Mouse (Mus musculus) ZHBTc4 (cell line): ENCODE results near the gene Iqcf1.

ENCODE experiments used
- DNase-seq: peaks from one replicate; pipeline ENCODE4 v3.0.0-alpha.2; 2011; ENCODE audit warnings: low read depth, low spot score

Gene Iqcf1

DNA sequence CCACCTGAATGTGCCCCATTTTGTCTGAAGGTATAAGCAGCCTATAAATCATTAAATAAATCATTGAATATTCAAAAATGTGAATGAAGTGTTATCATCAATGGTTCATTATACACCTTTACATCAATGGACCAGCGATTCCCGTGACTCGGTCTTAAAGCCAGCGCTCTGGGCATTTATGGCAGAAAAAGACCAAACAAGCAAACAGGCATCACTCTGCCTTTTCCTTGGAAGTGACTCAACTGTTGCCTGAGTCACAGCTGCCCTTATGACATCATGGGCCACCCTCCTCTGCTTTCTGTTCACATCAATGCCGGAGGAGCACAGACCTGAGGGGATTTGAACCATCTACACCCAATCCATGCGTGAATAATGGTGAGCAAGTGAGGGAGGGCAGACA, at the start of gene Iqcf1:
Iqcf1 (plus strand) TSS at position 301 of the 400 bp plus-strand sequence.
- DNase-seq: no peak

DNA sequence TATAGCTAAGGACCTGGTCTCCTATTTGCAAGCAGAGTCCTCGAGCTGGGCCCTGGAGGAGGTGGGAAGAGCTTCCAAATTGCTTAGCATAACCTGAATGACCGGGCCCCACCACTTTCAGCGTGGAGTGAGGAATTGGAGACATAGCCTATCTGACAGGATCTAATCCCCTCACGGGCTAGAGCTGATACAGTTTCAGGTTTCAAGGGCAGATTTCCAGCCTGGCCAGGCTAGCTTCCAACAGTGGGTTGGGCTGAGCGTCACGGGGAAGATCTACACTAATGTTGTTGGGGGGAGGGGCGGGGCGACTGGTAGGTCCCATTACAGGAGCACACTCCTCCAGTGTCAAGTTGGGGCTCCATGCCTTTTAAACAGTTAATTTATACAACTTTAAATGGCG, 49.1 kb upstream of the Iqcf1 start:
- DNase-seq: peak; percentile 66

DNA sequence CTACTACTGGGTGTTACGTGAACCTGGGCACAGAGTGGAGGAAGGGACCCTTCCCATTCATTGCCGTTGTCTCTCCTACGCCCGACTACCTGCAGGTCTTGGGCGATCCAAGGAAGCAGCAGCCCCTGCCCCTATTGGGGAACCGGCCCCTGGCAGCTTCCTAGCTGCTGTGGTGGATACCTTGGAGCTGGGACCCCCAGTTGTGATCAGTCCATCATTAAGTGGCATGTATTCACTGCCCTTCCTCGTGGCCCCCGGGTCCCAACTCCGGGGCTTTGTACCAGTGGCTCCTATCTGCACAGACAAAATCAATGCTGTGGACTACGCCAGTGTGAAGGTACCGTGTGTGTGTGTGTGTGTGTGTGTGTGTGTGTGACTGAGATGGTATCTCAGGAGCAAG, 48.5 kb upstream of the Iqcf1 start:
- DNase-seq: no peak

DNA sequence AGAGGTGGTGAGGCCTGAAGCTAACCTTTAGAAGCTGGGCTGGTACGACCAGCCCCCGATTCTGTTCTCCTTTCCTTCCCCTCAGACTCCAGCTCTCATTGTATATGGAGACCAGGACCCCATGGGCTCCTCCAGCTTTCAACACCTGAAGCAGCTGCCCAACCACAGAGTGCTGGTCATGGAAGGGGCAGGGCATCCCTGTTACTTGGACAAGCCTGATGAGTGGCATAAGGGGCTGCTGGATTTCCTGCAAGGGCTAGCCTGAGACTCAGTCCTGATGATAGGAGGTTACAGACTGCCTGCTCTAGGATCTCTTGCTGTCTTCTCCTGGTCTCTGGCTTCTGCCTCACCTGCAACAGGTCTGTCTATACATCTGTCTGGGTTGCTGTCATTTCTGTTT, 47.9 kb upstream of the Iqcf1 start:
- DNase-seq: no peak

DNA sequence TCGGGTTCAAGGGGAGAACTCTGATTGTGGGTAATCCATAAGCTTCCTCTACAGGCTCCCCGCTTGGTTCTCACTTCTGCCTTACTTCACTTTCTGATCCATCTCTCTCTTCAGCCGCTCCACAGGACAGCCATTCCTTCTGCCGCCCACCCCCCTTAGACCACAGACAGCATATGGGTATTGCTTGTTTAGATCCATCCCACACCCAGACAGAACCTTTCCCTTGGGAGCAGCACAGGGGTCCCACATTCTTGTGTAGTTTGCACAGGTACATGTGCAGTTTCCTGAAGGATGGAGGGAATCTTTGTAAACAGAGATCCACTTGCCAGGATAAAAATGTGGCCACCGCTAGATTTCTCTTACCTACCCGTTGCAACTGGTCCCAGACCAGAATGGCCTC, 47.4 kb upstream of the Iqcf1 start:
- no peak for DNase-seq

DNA sequence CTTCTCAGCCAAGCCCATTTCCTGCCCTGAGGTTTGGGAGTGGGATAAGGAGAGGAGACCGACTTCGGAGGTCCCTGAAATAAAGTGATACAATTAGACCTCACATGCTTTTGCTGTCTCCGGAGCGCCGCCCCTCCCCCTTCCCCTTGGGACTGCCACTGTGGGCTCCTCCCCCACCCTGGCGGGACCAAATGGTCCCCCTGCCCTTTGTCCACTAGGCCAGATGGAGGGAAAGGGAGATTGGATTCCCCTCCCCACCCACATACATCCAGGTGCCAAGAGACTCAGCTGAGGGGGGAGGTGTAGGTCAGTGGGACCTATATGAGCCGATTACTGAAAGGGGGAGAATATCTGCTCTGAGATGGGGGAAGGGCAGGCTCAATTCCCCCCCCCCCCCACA, 46.9 kb upstream of the Iqcf1 start:
- peak; percentile 58 for DNase-seq

DNA sequence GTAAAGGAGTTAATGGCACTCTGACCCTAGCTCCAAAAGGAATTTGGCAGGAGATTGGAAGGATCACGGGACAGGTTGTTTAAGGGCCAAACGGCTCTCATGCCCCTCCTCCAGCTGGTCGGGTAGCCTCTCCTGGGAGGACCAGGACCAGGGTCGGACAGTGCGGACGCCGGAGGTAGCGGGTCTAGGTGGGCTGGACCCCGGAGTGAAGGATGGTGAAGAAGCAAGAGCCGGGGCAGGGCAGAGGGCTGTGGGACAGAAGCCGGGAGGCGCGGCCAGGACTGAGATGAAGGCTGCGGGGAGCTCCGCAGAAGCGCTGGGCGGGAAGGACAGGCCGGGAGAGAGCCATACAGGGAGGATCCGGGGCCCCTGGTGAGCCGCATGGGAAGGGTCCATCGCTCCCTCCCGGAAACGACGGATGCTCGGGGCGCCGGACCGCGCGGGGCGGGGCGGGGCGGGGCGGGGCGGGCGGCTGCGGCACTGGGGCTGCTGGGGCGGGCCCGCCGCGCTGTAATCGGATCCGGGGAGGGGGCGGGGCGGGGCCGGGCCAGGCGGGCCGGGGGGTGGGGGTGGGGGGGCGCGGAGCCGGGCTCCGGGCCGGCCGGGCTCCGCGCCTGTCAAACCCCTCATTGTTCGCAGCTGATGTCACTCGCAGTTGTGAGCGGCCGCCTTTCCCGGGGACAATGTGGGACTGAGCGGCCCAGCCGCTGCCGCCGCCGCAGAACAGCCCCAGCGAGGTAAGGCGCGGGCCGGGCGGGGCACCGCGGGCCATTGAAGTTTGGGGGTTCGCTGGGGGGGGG, 46.3 kb upstream of the Iqcf1 start, which contains the start of gene Pcbp4:
Pcbp4 (plus strand) TSS at position 21 of the 800 bp plus-strand sequence.
- peak; percentile 69 for DNase-seq

DNA sequence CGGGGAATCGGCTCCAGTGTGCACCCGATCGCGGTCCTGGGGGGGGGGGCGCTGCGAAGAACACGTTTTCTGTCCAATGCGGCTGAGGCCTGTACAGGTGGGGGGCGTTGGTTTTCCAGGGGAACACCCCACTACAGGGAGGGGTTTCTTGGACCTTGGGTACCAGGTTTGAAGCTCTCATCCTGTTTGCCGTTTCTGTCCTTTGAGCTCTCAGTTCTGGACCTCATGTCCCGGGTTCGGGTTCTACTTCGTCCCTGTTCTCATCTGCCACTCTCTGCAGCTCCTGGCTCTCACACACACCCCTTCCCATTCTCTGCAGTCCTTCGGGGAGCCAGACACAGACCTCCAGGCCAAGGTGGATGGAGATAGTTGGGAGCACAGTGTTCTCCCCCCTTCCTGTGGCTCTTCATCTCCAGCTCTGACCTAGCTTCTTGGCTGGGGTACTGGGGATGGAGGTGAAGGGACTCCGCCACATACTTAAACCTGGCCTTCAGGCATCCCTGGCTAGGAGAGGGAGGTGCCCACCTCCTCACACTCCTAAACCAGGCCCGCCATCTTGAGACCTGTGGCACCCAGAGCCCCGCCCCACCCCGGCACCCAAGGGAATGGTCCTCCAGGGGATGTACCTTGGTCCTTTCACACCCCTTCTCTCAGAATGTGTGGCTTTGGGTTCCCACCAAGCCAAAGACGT, 45.6 kb upstream of the Iqcf1 start:
- peak; percentile 40 for DNase-seq

DNA sequence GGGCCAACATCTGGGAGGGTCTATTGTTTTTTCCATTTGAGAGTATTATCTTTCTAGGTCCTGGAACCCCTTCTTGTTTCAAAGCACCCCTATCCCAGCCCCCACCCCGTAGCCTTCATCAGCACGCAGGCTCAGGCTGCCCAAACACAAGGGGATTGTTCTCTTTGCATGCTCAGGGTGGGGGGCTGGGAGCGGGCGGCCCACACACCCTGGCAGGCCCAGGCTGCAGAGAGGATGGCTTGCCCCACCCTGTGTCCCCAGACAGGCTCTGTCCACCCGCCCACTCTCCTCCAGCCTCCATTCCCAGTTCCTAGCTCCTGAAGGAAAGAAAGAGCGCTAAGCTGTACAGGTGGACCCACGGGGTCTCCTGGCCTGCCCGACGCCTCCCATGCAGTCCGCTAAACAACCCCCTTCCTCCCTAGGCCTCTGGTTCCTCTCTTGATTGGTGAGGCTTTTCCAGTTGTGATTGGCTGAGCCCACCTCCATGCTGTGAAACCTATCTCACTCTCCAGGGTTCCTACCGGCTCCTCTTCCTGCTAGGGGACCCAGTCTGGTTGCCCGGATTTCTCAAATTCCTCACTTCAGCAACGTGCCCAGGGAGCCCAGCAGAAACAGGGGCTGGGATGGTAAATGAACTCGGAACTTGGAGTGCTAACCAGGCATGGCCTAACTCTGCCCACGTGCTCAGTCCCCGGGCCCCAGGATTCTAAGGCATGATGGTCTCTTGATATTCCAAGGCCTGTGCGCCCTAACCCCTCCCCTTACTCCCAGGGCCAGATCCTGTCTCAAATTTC, 44.7 kb upstream of the Iqcf1 start:
- DNase-seq: peak; percentile 65

DNA sequence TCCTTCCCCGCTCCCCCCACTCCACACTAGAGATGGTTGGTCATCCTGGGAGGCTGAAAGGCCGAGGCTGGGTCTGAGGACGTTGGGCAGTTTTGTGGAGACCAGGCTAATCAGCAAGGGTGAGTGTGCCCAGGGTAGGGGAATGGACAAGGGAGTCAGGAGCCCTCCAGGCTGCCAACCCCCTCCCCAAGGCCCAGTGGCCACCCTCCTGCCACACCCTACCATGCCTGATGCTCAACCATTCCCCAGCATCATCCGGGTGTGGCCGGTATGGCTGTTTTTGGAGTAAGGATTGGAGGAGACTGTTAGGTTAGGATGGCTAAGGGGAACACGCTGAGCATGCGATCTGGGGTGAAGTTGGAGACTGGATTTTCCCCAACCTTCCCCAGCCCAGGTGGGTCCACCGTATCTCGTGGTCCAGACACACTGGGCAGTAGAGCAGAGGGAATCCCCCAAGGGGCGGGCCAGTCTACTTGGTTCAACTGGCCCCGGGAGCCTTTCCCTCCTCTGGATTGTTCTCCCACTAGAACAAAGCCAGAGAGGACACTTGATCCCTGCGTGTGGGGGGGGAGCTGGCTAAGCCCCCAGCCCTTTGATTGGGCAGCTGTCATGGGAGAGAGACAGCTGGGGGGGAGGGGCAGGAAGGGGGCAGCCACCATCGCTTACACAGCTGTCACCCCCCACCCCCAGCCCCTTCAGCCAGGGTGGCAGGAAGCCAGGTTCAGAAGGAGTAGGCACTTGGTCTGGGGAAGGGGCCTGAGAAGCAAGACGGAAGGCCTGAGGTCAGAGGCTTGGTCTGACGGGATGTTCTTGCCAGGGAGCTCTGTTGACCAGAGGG, 43.2 kb upstream of the Iqcf1 start:
- no peak for DNase-seq

DNA sequence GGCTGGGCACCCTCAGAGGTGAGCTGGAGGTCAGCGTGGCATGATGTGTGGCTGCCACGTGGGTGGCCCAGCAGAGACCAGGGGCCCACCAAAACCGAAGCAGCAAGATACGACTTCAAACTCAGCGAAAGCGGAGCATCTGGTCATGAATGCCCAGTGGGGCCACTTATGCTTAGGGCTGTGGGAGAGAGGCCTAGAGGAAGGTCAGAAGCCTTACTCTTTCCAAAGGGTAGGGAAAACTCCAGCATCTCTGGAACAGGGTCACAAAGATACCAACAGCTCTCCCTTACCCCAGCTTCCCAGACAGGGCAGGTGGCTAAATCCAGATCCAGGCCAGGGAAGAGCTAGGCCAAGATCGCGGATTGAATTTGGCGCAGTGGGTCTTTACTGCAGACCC, 42.6 kb upstream of the Iqcf1 start:
- no peak for DNase-seq

DNA sequence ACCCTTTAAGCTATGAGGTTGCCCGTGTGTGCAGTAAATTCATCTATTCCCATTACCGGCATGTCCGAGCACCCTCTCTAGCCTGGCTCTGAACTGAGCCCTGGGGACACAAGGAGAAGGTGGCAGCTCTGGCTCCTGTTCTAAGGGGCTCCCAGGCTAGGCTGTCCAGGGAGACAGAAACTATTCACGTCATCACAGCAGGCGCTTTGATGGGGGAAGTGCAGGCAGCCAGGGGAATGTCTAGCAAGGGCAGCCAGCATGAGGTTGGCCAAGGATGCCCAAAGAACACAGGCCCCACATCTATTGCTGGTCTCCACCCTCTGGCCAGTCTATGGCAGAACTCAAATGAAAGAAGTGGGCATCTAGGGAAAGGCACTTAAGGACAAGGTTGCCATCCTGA, 41.8 kb upstream of the Iqcf1 start:
- no peak for DNase-seq

DNA sequence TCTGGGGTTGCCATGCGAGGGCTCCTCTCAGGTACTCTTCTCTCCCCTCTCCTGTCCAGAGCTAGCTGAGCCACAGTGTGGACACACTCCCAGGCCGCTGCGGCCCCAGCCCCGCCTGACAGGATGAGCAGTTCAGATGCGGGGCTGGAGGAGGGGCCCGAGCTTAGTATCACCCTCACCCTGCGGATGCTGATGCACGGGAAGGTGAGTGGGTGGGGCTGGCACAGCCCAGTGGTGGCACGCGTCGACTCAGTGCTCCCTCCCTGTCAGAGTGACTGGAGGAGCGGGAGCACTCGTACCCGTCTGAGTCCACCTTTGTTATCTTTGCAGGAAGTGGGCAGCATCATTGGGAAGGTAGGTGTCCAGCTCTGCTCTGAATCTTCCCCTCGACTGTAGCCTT, 39.8 kb upstream of the Iqcf1 start:
- DNase-seq: no peak

DNA sequence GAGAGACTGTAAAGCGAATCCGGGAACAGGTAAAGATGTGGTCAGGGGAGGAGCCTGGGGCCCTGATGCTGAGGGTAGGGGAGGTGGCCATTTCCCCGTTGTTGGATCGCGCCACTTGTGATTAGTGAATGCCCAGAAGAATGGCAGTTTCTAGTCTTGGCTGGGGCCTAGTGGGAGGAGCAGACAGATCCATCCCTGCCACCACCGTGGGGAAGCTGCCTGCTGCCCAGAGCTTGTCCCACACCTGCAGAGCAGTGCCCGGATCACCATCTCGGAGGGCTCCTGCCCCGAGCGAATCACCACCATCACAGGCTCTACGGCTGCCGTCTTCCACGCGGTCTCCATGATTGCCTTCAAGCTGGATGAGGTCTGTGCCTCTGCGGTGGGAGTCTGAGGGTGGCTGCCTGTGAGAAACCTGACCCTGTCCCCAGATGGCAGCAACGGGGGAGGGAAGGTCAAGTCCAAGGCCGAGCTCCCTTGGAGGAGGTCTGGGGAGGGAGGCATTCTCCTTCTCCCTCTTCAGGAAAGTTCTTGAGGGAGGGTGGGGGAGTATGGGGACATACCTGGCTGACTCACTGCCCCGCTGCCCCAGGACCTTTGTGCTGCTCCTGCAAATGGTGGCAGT, 39.3 kb upstream of the Iqcf1 start:
- DNase-seq: no peak

DNA sequence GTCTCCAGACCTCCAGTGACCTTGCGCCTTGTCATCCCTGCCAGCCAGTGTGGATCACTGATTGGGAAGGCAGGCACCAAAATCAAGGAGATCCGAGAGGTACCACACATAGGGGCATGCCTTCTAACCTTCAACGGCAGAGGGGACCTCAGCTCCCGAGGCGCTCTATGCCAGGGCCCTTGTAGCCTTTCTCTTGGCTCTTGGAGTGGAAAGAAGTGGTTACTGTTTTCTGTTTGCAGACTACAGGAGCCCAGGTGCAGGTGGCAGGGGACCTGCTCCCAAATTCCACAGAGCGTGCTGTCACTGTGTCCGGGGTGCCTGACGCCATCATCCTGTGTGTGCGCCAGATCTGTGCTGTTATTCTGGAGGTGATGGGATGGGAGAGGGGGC, 38.7 kb upstream of the Iqcf1 start:
- no peak for DNase-seq

DNA sequence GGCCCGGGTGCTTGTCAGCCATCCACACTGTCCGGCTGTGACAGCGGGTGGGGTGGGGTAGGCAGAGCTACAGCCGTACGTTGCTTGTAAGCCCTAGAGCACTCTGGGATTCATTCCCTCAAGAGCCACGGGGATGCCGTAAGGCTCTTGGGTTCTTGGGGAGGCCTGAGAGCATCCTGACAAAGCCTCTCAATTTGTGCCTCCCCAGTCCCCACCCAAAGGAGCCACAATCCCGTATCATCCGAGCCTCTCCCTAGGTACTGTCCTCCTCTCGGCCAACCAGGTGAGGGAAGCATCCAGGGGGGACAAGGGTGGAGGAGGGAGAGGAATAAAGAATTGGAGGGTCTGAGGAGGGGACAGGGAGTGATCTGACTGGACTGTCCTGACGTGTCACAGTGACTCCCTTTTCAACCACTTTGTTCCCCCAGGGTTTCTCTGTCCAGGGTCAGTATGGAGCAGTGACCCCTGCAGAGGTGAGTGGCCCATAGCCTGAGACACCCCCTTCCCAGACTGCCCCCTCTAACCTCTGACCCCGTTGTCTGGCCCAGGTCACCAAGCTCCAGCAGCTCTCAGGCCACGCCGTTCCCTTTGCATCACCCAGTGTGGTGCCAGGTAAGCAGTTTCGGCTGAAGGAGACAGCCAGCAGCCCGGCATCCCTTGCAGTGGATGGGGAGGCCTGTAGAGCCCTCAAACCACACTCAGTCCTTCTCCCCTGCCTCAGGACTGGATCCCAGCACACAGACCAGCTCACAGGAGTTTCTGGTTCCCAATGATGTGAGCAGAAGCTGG, 37.9 kb upstream of the Iqcf1 start:
- no peak for DNase-seq

DNA sequence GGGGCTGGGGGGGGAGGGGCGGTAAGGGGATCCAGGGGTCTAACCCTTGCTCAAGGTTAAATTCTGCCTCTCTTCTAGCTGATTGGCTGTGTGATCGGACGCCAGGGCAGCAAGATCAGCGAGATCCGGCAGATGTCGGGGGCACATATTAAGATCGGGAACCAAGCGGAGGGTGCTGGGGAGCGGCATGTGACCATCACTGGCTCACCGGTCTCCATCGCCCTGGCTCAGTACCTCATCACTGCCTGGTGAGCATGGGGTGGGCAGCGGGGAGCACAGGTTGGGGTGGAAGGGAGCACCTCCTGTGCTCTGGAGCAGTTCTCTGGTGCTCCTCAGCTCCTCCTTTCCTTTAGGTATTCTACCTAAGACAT, 37.4 kb upstream of the Iqcf1 start:
- no peak for DNase-seq

DNA sequence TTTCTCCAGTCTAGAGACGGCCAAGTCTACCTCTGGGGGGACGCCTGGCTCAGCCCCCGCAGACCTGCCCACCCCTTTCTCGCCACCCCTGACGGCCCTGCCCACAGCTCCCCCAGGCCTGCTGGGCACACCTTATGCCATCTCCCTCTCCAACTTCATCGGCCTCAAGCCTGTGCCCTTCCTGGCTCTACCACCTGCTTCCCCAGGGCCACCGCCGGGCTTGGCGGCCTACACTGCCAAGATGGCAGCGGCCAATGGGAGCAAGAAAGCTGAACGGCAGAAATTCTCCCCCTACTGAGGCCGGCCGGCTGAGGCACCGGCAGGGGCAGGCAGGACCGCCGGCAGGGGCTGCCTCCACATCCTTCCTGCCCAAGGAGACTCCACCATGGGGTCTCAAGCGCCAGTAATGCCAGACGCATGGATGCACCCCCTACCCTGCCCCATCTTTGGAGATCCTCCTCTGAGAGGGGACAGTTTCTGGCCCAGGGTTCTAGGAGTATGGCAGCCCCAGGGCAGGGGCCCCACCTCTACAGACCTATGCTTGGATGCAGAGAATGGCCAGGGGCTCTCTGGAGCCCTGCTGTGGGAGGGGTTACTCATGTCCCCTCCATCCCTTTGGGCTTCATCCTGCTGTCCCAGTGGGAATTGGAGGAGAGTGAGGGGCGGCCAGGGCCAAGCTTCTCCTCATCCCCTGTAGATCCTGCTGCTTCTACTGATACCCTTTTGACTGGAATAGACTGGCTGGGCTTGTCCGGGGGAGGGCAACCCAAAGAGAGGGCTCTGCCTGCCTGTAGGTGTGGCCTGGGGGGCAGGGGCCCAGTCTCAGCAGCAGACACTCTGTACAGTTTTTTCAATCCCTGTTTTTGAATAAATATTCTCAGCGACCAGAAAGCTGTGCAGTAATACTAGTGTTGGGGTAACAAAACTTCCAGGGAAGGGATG, 36.4 kb upstream of the Iqcf1 start:
- DNase-seq: no peak
